Mouse (Mus musculus): Measurements from ENCODE around the gene Gclm.

DNA sequence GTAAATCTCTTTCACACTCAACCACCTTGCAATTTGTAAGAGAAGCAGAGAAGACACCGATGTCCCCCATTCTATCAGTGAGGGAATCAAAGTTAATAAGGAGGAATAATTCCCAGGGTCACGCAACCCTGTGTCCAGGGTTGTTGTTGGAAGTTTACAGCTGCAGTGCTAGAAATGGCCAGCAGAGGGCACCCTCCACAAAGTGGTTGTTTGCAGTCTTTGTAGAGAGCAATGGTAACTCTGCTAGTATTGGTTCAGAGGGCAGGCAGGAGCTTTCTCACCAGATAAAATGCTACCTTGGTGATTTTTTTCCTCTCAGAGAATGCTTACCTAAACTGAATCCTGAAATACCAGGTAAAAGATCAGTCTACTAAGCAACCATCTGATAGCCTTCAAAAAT is 66.7 kb downstream of the Gclm start:
- TF ChIP-seq FLI1 (IDR thresholded peaks at IDR 0.05; ENCODE audit: low read length) (no peak), GATA1 (IDR thresholded peaks at IDR 0.05; ENCODE audit: borderline replicate concordance, low read length) (no peak)
